Mouse (Mus musculus): ENCODE measurements around the gene Lrrc39. TPM values are rescaled to one million over a fixed set of nuclear protein-coding genes. Genes with fewer than 3 reads are reported as not detected.
"Not testable (repeated sequence)": the region's sequence is repeated elsewhere in the genome, so short reads cannot be mapped to it uniquely, and the experiment has no call there.

Lrrc39 gene
- total and polyA plus RNA-seq, 2 experiments from 2014 or later: 0.23 TPM; not detected in 1

DNA sequence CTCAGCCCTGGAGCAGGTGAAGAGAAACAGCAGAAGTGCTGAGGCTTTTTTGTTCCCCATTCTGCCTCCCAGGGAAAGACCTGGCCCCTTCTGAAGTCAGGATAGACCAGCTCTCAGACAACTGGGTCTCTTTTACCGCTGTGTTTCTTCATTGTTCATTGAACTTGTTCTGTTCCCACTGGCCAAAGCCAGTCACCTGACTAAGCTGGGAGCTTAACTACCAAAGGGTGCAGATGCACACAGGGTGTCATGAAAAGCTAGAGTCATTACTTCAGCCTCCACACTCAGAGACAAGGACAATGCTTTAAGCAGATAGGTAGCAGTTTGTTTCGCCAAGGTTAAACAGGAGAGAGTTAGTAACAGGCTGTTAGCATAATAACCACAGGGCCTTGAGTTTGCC is 20.7 kb upstream of the Lrrc39 start:
- no peak overlapping the region for H3K27ac ChIP-seq (ENCODE audit: low read depth, low read length)
- peaks cover 17% of the 10 kb centered on the region for H3K36me3 ChIP-seq (ENCODE audit: insufficient read depth, low read length)
- ATAC-seq (ENCODE audit: low FRiP score): no peak
- no peaks in the 10 kb centered on the region for H3K9me3 ChIP-seq (ENCODE audit: low read length)
- H3K4me2 ChIP-seq (ENCODE audit: low read depth, low read length, poor library complexity, severe bottlenecking): no peak overlapping the region
- no peak overlapping the region for H3K9ac ChIP-seq (replicated peaks; ENCODE audit: low read length, poor library complexity, severe bottlenecking)
- TF ChIP-seq CTCF (IDR thresholded peaks at IDR 0.05): no peak
- H3K4me1 ChIP-seq (ENCODE audit: insufficient read depth, low read length): no peaks in the 10 kb centered on the region
- H3K27me3 ChIP-seq (ENCODE audit: insufficient read depth, low read length): no peaks in the 10 kb centered on the region
- 87% methylated on average over 2 of the region's 2 CpGs for WGBS
- no peak for DNase-seq (ENCODE audit: low spot score)
- no peak overlapping the region for H3K4me3 ChIP-seq (ENCODE audit: low read depth, low read length)

DNA sequence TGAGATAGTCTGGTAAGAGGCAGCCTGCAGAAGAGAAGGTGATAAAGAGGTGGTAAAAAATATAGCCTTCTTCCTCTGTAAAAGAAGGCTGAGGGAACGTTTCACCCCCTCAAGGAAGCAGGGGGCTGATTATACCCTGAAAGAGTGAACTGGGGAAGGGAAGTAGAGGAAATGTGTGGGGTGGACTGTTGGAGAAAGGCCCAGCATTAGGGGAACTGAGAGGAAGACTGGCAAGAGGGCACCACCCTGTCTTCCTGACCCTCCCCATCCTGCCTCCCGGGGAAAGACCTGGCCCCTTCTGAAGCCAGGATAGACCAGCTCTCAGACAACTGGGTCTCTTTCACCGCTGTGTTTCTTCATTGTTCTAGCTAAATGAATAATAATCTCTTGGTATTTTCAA is 20.2 kb upstream of the Lrrc39 start:
- no peak for ATAC-seq (ENCODE audit: low FRiP score)
- Histone ChIP-seq H3K36me3 (ENCODE audit: insufficient read depth, low read length) (peaks cover 19% of the 10 kb centered on the region), H3K4me1 (ENCODE audit: insufficient read depth, low read length) (no peaks in the 10 kb centered on the region), H3K27ac (ENCODE audit: low read depth, low read length) (no peak overlapping the region), H3K9me3 (ENCODE audit: low read length) (no peaks in the 10 kb centered on the region), H3K4me3 (ENCODE audit: low read depth, low read length) (no peak overlapping the region), H3K4me2 (ENCODE audit: low read depth, low read length, poor library complexity, severe bottlenecking) (no peak overlapping the region), H3K27me3 (ENCODE audit: insufficient read depth, low read length) (no peaks in the 10 kb centered on the region), H3K9ac (replicated peaks; ENCODE audit: low read length, poor library complexity, severe bottlenecking) (no peak overlapping the region)
- no peak for DNase-seq (ENCODE audit: low spot score)
- 82% methylated on average over 3 of the region's 3 CpGs for WGBS
- TF ChIP-seq CTCF (IDR thresholded peaks at IDR 0.05): no peak

DNA sequence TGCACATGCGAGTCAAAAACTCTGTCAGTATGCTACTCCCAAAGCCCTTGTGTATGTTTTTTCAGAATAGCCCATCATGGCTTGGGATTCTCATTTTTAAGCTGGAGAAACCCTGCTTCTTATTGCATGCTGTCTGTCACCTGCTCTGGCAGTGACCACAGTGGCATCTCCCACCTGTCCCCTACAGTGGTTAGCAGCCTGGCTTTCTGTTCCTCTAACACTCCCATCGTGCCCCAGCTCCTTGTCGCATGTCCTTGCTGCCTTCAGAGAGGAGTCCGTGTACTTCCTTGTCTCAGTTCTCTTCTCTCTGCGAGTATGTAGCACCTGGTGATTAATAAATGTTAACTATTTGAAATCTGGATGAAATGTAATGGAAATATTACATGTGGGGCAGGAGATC is 15.3 kb upstream of the Lrrc39 start:
- no peak for DNase-seq (ENCODE audit: low spot score)
- Histone ChIP-seq H3K9me3 (ENCODE audit: low read length) (no peaks in the 10 kb centered on the region), H3K27me3 (ENCODE audit: insufficient read depth, low read length) (no peaks in the 10 kb centered on the region), H3K36me3 (ENCODE audit: insufficient read depth, low read length) (peaks cover 14% of the 10 kb centered on the region; the same call in 1 of the 2 replicates), H3K27ac (ENCODE audit: low read depth, low read length) (no peak overlapping the region), H3K9ac (replicated peaks; ENCODE audit: low read length, poor library complexity, severe bottlenecking) (no peak overlapping the region), H3K4me2 (ENCODE audit: low read depth, low read length, poor library complexity, severe bottlenecking) (no peak overlapping the region), H3K4me3 (ENCODE audit: low read depth, low read length) (no peak overlapping the region), H3K4me1 (ENCODE audit: insufficient read depth, low read length) (no peaks in the 10 kb centered on the region)
- no peak for ATAC-seq (ENCODE audit: low FRiP score)
- WGBS: 88% methylated on average over 5 of the region's 5 CpGs
- TF ChIP-seq CTCF (IDR thresholded peaks at IDR 0.05): no peak

DNA sequence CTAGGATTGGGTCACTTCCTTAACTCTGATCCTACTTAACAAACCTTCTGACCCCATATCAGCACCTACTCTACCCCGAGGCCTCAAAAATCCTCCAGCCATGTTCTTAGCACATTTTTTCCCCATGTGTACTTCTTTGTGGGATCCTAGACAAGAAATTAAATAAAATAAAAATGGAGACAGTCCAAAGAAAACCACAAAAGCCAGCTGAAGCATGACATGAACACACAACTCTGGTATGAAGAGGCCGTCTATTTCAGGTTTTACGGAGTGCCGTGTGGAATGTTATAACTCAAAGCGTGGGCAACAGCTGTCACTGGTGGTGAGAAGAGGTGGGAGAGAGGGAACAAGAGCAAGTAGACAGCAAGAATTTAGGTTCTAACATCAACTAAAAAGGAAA is 11.4 kb upstream of the Lrrc39 start:
- Histone ChIP-seq H3K9ac (replicated peaks; ENCODE audit: low read length, poor library complexity, severe bottlenecking) (no peak overlapping the region), H3K4me2 (ENCODE audit: low read depth, low read length, poor library complexity, severe bottlenecking) (no peak overlapping the region), H3K4me3 (ENCODE audit: low read depth, low read length) (no peak overlapping the region), H3K9me3 (ENCODE audit: low read length) (no peaks in the 10 kb centered on the region), H3K4me1 (ENCODE audit: insufficient read depth, low read length) (no peaks in the 10 kb centered on the region), H3K27ac (ENCODE audit: low read depth, low read length) (no peak overlapping the region), H3K36me3 (ENCODE audit: insufficient read depth, low read length) (peaks cover 11% of the 10 kb centered on the region; the same call in 1 of the 2 replicates), H3K27me3 (ENCODE audit: insufficient read depth, low read length) (no peaks in the 10 kb centered on the region)
- TF ChIP-seq CTCF (IDR thresholded peaks at IDR 0.05): no peak
- DNase-seq (ENCODE audit: low spot score): no peak
- WGBS: 96% methylated on average over 5 of the region's 5 CpGs
- no peak for ATAC-seq (ENCODE audit: low FRiP score)

DNA sequence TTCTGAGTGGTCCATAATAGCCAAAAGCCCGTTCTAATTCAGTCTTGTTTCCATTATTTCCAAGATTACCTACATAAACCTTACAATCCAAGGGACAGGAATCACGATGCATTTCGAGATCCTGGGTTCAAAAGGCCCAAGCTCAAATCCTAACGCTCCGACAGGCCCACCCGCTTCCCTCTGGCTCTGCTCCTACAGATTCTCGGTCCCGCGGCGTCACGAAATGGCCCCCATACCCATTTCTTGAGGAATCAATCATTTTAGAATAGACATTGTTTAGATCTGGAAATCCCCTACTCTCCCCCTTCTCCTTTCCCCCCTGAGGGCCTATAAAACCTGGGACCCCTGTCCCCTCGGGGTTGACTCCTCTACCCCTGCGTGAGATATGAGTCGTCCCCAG is 1.5 kb upstream of the Lrrc39 start:
- H3K9me3 ChIP-seq (ENCODE audit: low read length); H3K27ac ChIP-seq (ENCODE audit: low read depth, low read length); H3K4me3 ChIP-seq (ENCODE audit: low read depth, low read length); ATAC-seq (ENCODE audit: low FRiP score); H3K4me1 ChIP-seq (ENCODE audit: insufficient read depth, low read length); H3K36me3 ChIP-seq (ENCODE audit: insufficient read depth, low read length); H3K9ac ChIP-seq (replicated peaks; ENCODE audit: low read length, poor library complexity, severe bottlenecking); H3K4me2 ChIP-seq (ENCODE audit: low read depth, low read length, poor library complexity, severe bottlenecking); DNase-seq (ENCODE audit: low spot score); H3K27me3 ChIP-seq (ENCODE audit: insufficient read depth, low read length): not testable (repeated sequence)
- 95% methylated on average over 13 of the region's 14 CpGs for WGBS

DNA sequence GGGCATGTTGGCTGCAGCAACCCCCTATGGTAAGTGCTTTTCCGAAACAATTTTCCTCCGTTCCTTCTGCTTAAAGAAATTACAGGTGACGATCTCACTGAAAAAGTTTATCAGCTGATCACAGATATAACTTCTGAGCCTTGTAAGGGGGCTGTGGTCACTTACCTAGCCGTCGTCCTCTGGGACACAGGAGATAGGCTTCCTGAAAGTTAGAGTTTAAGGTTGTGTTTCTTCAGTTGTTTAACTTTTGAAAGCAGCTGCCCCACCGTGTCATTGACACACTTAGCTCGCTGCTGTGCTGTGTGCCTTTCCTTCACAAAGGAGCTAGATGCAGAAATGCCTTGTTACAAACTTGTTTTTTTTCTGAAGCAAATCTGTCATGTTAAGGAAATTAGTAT is 321 bp downstream of the Lrrc39 start:
- H3K4me1 ChIP-seq (ENCODE audit: insufficient read depth, low read length): no peaks in the 10 kb centered on the region
- H3K27me3 ChIP-seq (ENCODE audit: insufficient read depth, low read length): no peaks in the 10 kb centered on the region
- H3K9ac ChIP-seq (replicated peaks; ENCODE audit: low read length, poor library complexity, severe bottlenecking): no peak overlapping the region
- H3K27ac ChIP-seq (ENCODE audit: low read depth, low read length): no peak overlapping the region
- no peak overlapping the region for H3K4me2 ChIP-seq (ENCODE audit: low read depth, low read length, poor library complexity, severe bottlenecking)
- no peak overlapping the region for H3K4me3 ChIP-seq (ENCODE audit: low read depth, low read length)
- WGBS: 86% methylated on average over 7 of the region's 7 CpGs
- DNase-seq (ENCODE audit: low spot score): no peak
- no peak for TF ChIP-seq CTCF (IDR thresholded peaks at IDR 0.05)
- no peak for ATAC-seq (ENCODE audit: low FRiP score)
- no peaks in the 10 kb centered on the region for H3K9me3 ChIP-seq (ENCODE audit: low read length)
- no peaks in the 10 kb centered on the region for H3K36me3 ChIP-seq (ENCODE audit: insufficient read depth, low read length)

Measured in midbrain, postnatal 0 days (tissue).